Mouse (Mus musculus) cerebellum, adult (tissue): ENCODE data around the gene Keap1.
A peak's percentile ranks its signal among the peaks of the same experiment; 100 is the strongest.
"Not testable (repeated sequence)": the region's sequence is repeated elsewhere in the genome, so short reads cannot be mapped to it uniquely, and the experiment has no call there.

Source experiments
- ATAC-seq: cut with Nextera tagmentation; 2 replicates; pipeline ENCODE4 v1.9.2; 2017; ENCODE audit warnings: mild to moderate bottlenecking, moderate library complexity, mixed read lengths; ENCODE audit not compliant: insufficient number of reproducible peaks, low FRiP score, low TSS enrichment

Keap1 gene

DNA sequence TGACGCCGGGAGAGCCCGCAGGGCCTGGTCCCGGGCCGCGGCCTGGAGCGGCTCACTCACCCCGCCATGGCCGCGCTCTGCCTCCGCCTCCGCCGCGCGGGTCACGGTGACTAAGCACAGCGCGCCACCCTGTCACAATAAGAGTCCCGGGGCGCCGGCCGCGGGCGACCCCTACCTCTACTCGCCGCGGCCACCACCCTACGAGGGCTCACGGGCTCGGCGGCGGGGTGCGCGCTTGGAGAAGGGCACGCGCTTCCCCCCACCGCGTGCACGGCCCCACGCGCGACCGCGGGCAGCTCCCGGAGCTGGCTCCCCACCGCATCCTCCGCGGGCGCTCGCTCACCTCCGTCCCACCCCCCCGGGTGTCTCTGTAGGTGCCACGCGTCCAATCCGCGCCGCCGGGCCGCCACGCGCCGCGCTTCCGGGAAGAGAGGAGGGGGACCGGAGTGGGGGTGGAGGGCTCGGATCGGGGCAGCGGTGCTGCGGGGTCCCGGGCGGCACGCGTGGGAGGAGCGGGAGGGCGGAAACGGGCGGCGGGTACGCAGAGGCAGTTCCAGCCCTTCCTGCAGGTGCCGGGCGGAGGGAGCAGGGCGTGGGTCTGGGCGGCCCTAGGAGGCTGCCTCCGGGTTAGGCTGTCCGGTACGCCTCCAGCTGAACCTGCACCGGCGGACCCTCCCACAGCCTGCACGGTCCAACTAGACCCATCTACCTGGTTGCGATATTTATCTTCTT is at the start of gene Keap1:
Keap1 (minus strand) TSS at position 629 of the 732 bp plus-strand sequence.
- peak; percentile 46 for ATAC-seq

DNA sequence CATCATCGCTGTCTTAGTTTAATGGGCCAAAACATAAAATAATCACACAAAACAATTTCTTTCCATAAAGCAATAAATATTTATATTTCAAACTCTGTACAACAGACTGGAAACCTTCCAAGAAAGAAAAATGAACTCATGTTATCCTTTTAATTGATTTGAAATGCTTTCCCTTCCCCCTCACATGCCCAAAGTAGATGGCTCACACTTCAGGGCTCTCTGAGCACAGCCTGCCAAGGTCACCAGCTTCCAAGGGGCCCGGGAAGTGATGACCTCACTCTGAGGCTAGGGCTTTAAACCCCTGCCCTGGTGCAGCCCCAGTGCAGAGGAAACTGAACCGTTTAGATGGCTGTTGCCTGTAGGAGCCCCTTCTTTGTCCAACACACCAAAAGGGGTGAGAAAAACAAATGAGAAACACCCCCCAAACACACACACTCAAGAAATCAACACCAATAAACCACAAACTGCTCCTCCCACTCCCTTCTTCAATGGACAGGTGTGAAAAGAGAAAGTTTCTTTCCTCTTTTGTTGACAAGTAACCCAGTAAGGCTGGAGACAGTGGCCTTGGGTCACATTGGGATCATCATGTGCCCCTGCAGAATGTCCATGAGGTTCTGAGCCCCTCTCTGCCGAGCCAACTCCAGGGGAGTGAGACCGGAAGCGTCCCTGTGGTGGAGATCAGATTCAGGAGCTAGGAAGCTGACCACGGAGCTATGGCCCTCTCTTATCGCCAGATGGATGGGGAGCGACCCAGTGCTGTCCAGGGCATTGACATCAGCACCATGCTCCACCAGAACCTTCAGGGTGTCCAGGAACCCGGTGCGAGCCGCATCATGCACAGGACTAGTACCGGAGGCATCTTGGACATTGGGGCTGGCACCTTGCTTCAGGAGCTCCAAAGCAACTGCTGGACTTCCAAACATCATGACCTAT is 49.5 kb upstream of the Keap1 start:
- ATAC-seq, result no peak

DNA sequence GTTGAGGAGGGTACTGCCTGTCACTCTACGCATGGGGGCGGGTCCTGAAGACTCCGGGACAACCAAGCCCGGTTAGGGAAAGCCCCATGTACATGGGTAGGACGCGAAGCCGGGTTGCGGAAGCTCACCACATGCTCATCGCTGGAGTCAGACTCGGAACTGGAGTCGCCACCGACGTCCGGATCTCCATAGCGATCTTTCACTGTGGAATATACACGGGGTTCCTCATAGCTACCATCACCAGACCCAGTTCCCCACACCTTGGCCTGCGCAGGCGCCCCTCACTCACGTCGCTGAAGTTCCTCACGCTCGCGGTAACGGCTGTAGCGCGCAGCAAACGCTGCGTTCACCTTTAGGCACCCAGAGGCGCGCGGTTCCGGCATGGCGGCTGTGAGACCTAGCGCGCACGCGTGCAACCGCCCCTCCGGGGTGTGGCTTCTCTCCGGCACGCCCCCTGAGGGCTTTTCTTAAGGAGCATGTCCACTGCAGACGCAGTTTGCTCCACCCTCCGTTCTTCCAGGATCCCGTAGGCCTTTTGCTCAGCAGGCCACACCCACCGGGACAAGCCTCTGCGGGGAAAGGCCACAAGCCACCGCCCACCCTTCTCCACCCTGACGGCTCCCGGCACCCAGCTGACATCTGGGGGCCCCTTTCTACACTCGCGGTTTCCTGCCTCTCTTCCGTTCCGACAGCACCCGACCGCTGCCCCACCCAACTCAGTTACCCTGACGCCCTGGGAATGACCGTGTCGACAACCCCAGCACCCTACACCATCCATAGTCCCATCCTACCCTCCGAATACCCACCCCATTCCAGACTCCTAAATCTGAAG is 48.6 kb upstream of the Keap1 start, which contains the start of gene Kri1:
Kri1 (minus strand) TSS at position 399 of the 832 bp plus-strand sequence.
- ATAC-seq, result peak; percentile 78

DNA sequence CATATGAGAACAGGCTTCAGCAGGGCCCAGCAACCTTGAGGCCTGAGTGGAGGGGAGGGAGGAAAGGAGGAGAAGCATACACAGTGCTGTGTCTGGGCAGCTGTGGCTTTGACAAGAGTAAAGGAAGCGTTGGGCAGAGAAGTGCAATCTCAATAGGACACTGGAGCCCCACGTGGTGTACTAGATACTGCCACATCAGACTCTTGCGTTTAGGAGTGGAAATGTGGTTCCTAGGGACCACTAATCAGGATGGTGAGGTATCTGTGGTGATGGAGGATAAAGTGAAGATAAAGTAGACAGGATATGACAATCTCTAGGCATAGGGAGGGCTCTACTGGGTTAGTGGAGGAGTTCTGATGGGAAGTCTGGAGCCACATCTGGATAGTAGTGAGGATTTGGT is 47.6 kb upstream of the Keap1 start:
- no peak for ATAC-seq

DNA sequence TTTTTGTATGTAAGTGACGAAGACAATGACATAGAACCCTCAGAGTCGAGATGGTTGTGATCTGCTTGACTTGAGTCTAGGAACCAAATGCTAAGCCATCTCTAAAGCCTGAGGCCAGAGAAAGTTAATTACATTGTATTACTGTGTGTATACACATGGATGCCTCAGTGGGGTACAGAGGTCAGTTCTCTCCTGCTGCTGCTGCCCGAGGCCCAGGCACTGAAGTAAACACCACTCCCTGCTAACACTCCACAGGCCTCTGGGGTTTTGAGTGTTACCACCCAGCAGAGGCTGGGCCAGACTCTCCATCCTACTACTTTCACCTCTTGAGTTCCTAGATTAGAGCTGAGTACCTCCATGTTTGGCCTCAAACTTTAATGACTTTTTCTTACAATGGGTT is 44.8 kb upstream of the Keap1 start:
- ATAC-seq, result no peak

DNA sequence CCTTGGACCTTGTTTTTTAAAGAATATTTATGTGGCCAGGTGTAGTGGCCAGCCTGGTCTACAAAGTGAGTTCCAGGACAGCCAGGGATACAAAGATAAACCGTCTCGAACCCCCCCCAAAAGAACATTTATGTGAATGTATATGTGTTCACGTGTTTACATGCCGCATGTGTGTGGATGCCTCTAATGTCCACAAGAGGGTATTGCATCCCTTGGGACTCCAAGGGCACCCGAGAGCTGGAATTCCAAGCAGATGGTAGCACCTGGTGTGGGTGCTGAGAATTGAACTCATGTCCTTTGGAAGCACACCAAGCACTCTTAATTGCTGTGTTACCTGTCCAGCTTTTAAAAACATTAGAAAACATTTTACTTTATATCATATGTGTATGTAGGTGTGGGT is 44.4 kb upstream of the Keap1 start:
- ATAC-seq, result no peak

DNA sequence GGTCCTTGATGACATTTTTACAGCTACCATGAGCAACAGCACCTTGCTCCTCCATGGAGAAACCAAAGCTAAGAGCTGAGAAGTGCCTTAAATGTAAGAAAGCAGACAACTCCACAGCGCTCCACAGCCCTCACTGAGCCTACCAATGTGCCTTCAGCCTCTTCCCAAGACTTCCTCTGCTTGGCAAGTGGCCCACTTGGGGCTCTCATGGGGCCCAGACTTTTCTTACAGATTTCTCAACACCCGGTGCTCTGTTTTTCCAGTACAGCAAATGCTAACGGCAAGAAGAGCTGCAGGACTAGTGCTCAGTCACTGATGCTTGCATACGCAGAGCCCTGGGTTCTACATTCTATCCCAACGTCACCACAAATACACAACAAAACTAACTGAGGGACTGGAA is 38.6 kb upstream of the Keap1 start:
- no peak for ATAC-seq

DNA sequence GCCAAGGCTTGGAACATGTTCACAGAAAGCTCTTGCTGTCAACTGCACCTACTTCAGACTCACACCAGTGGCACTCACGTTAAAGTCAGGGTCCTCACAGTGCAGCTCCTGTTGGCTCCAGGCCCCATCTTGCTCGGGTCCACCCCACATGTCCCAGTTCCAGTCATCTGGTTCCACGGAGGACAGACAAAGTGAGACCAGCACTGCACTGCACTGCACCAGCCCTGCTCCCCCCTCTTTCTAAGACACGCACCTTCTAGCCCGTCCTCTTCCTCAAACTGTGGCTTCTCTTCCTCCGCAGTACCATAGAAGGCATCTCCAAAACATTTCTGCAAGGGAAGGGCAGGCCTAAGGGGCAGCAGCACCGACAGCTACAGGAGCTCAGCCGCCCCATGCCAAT is 37.1 kb upstream of the Keap1 start:
- no peak for ATAC-seq

DNA sequence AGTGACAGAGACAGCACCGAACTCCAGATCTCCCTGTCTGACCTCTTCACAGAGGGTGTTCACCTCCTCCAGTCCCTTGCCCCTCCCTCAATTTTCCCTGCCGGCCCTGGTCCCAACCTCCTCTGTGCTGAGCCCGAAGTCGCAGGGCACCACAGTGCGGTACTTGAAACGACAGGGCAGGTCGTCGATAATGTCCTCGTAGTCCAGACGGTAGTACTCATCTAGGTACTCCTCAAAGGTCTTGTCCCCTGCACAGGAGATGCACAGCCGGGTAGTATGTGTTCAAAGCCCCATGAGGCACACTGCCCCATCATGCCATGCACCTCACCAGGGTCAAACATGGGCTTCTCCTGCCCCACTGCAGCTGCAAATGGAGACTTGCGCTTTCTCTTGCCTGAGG is 36.6 kb upstream of the Keap1 start:
- no peak for ATAC-seq

DNA sequence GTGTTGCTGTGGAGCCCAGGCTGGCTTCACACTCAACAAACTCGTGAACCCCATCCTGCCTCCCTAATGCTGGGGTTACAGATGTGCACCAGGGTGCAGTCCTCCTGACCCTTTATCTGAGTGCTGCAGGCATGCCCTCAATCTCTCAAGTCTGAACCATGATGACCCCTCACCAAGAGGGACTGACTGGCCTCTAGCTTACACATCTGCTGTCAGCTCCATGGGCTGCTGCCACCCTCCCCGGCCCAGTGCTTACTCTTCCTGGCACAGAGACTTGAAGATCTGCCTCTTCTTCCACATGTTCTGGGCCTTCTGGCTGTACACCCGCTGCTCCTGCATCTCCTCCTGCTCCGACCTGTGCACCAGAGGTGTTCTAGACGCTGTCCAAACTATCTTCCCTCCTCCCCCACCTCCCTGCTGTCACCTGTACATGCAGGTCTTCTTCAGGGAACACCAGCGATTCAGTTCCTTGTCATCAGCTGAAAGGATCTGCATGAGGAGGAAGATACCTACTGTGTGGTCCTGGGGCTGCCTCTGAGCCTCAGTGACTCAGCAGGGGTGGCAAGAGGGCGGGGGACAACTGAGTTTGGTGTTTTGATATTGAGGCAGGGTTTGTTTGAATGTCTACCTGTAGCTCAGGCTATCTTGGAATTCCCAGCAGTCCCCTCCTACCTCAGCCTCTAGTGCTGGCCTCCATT is 36.0 kb upstream of the Keap1 start:
- no peak for ATAC-seq

DNA sequence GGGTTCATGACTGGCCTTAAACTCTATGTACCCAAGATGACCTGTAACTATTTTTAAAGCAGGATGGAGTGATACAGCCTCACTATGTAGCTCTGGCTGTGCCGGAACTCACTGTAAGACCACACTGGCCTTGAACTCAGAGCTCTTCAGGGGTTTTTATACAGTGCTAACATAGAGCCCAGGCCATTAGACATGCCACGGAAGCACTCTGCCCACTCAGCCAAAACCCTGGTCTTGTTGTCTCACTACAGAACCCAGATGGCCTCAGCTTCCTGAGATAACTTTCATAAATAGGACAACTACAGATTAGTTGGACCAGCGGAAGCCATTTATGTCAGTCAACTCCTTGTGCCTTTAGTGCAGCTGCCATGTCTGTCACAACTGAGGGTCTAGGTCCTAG is 35.2 kb upstream of the Keap1 start:
- ATAC-seq, result no peak

DNA sequence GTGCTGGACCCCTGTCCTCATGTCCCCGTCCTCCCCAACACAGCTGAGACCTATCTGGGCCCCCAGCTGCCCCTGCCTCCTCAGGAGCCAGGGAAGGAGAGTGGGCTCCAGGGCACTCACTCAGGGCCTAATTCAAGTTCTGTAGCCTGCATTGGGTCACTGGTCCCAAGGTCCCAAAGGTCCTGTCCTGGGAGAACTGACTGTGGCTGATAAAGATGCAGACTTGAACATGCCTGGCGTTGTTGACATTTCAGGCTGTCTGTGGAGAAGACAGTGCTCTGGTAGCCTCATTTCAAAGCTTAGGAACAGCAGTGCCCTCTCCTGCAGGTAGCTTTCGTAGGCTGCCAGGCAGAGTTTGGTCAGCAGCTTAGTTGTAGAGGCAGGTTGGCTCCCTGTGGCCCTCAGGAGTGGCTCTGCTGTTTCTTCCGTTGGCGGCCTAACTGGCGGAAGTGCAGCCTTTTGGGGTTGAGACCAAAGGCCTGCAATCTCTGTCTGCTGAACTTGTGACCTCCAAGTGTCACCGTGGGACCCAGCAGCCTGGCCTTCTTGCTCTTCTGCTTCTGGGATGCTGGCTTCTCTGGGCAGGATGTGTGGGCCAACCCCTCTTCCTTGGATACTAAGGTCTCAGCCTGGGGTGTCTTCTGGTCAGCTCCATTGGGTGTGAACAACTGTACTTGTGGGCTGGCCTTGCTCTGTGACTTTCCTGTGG is 34.5 kb upstream of the Keap1 start:
- ATAC-seq, result no peak

DNA sequence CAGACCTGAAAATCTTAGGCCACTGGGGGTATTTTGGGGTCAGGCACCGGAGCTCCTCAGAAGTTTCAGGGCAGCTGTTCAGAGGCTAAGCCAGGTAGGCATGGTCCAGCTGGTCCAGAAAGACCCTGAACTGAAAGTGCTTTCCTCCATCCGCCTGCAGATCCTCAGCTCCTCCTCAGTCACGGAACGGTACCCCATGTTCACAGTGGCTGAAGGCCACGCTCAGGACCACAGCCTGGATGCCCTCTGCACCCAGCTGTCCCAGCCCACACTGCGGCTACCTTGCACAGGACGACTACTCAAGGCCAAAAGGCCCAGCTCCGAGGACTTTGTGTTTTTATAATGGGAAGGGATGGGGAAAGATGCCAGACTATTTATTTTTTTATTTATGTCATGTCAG is 33.9 kb upstream of the Keap1 start:
- no peak for ATAC-seq

DNA sequence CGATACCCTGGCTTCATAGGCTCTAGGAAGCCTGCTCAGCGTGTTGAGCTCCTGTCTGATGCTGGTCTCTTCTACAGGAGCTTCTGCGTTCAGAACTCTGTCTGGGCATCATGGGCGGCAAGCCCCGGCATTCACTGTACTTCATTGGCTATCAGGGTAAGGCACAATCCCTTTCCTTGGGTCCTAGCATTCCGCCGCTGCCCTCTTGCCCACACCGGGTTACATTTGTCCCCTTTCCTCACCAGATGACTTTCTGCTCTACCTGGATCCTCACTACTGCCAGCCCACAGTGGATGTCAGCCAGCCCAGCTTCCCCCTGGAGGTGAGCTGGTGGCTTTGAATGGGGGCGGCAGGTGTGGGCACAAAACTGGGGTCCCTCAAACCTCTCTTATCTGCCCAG is 33.2 kb upstream of the Keap1 start:
- ATAC-seq, result no peak

DNA sequence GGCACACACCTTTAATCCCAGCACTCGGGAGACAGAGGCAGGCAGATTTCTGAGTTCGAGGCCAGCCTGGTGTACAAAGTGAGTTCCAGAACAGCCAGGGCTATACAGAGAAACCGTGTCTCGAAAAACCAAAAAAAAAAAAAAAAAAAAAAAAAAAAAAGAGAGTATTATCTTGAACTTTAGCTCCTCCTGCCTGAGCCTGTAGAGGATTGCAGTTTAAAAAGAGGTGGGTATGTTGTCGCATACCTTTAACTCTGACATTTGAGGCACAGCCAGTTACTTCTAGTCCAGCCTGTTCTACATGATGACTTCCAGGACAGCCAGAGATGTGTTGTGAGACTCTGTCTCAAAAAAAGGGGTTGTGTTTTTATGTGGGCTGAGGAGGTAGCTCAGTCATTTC is 30.4 kb upstream of the Keap1 start:
- ATAC-seq, result not testable (repeated sequence)

DNA sequence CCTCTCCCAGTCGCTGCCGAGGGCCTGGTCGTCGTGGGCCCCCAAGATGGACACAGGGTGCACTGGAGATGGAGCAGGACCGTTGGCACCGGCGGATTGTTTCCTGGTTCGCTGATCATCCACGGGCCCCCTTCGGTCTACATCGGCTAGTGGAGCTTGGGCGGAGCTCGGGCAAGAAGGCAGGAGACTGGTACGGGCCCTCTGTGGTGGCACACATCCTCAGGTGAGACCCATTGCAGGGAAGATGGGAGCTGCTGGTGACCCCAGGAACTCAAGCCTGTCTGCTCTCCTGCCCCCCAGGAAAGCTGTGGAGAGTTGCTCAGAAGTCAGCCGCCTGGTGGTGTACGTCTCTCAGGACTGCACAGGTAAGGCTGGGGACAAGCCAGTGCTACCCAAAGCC is 29.1 kb upstream of the Keap1 start:
- ATAC-seq, result no peak

DNA sequence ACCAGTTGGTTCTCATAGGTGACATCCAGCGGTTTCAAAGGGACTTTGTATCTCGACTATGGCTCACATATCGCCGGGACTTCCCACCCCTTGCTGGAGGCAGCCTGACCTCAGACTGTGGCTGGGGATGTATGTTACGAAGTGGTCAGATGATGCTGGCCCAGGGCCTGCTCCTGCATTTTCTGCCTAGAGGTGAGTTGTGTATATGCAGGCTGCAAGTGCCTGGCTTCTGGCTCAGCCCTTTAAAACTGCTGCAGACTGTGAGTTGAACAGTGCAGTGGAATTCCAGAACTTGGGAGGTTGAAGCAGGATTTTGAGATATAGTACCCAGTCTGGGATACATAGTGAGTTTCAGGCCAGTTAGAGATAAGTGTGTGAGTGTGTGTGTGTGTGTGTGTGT is 27.7 kb upstream of the Keap1 start:
- no peak for ATAC-seq

DNA sequence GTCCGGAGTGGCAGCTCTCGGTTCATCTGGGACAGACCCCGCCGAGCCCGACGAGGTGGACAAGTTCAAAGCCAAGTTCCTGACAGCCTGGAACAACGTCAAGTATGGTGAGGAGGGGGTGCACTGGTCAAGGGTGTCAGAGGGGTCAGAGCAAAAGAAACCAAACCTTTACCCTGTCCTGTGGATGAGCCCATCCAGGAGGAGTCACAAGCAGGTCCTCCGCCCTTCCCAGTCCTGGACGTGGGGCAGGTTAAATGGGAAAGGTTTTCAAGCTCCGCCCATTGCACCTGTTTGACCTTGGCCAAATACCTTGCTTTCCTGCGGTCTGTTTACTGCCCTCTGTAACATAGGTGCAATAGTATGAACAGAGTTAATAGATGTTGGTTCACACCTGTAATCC is 26.4 kb upstream of the Keap1 start:
- 0 out of 2 replicates have a peak, but pooled peaks have one; percentile 38 for ATAC-seq

DNA sequence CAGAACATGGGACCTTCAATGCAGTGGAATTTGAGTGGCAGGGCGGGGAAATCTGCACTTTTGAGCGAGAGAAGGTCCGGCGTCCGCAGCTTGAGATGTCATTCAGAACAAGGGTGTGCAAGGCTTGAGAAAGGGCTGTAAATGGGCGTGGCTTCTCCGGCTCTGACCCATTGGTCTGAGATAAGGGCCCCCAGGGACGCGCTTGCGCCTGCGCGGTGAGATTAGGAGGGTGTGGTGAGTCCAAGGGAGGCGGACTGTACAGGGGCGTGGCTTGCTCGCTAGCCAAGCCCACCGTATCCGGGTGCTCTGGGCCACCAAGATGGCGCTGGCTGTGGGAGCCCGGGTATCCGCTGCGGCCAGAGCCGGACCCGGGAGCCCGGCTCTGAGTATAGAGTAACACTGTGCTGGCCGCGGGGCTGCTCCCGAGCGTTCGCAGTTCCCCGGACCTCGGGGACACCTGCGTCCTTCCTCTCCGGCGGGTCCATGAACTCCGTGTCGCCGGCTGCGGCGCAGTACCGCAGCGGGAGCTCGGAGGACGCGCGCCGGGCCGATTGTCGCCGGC is 25.9 kb upstream of the Keap1 start, which contains the start of gene Atg4d:
Atg4d (plus strand) TSS at position 294 of the 562 bp plus-strand sequence.
- peak; percentile 94 for ATAC-seq
